Mouse (Mus musculus): ENCODE results near the gene Ncor1. TPM values are rescaled to one million over a fixed set of nuclear protein-coding genes. Genes with fewer than 3 reads are reported as not detected.
"Not testable (repeated sequence)": the region's sequence is repeated elsewhere in the genome, so short reads cannot be mapped to it uniquely, and the experiment has no call there.

Ncor1 gene
- polyA plus RNA-seq, 1 experiment from 2014 or later, result 134 TPM

DNA sequence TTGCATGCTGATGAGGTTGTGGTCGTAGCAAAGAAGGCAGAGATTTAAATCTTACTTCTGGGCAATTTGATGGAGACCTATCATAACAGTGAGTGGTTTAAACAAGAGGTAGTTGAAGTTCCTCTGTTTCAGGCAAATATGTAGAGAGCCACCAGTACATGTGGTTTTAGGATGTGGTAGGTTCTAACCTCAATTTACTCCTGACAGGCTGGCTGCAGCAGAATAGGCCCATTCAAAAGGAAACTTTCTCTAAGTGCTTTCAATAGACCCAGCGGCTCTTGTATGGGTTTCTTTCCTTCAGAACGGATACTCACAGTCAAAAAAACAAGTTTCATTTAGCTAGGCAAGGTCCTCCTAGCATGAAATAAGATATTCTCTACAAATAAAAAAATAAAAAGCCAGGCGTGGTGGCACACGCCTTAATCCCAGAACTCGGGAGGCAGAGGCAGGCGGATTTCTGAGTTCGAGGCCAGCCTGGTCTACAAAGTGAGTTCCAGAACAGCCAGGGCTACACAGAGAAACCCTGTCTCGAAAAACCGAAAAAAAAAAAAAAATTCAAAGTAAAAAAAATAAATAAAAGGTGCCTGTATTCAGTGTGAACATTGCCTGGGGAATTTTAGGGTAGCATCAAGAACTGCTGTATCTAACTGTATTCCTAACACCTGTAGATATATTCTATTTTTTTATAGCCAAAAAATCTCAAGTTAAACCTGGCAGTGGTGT lies 70.6 kb downstream of the Ncor1 start:
- Histone ChIP-seq H3K4me1 (no peaks in the 10 kb centered on the region), H3K36me3 (peaks cover 63% of the 10 kb centered on the region), H3K9me3 (no peaks in the 10 kb centered on the region), H3K4me3 (no peak overlapping the region), H3K27me3 (ENCODE audit: insufficient read depth, poor library complexity, severe bottlenecking) (no peaks in the 10 kb centered on the region), H3K27ac (no peak overlapping the region)
- no peak for DNase-seq (ENCODE audit: low spot score)
- 91% methylated on average over 10 of the region's 10 CpGs for WGBS

DNA sequence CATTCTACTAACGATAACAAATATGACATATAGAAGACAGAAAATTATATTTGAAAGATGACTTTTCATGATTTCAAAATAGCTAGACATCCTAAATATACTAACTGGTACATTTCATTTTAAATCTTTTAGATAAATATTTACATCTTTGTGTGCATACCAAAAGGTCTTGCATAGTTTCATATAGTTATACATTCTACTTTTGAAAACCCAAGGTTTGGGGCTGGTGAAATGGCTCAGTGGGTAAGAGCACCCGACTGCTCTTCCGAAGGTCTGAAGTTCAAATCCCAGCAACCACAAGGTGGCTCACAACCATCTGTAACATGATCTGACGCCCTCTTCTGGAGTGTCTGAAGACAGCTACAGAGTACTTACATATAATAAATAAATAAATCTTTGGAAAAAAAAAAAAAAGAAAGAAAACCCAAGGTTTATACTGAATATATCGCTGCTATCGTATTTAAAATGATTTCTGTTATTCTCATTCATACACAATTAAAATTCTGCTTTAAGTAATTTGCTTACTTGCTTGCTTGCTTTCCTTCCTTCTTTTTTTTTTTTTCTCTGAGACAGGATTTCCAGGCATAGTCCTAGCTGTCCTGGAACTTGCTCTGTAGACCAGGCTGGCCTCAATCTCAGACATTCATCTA lies 81.0 kb downstream of the Ncor1 start:
- not testable (repeated sequence) for H3K9me3 ChIP-seq; H3K27ac ChIP-seq; DNase-seq (ENCODE audit: low spot score); H3K27me3 ChIP-seq (ENCODE audit: insufficient read depth, poor library complexity, severe bottlenecking); H3K4me1 ChIP-seq; H3K4me3 ChIP-seq
- H3K36me3 ChIP-seq, result peaks cover 65% of the 10 kb centered on the region
- WGBS, result 87% methylated on average over 6 of the region's 6 CpGs

DNA sequence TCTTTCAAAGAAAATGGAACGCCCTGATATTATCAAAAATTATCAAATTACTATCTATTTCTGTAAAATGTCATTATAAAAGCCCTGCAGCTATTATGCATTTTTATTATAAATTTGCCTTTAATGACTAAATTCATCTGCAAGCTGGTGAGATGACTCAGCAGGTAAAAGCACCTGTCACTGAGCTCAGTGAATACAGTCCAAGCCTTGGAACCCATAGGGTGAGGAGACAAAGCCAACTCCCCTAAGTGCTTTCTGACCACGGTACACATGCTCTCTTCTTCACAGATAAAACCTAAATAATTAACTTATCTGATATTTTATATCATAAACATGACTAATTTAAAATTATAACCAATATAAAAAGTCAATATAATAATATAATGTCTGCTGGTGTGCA lies 86.6 kb downstream of the Ncor1 start:
- 95% methylated on average over 2 of the region's 2 CpGs for WGBS
- no peaks in the 10 kb centered on the region for H3K27me3 ChIP-seq (ENCODE audit: insufficient read depth, poor library complexity, severe bottlenecking)
- H3K27ac ChIP-seq, result no peak overlapping the region
- H3K9me3 ChIP-seq, result no peaks in the 10 kb centered on the region
- no peak for DNase-seq (ENCODE audit: low spot score)
- H3K4me1 ChIP-seq, result no peaks in the 10 kb centered on the region
- H3K4me3 ChIP-seq, result no peak overlapping the region
- H3K36me3 ChIP-seq, result peaks cover 70% of the 10 kb centered on the region

DNA sequence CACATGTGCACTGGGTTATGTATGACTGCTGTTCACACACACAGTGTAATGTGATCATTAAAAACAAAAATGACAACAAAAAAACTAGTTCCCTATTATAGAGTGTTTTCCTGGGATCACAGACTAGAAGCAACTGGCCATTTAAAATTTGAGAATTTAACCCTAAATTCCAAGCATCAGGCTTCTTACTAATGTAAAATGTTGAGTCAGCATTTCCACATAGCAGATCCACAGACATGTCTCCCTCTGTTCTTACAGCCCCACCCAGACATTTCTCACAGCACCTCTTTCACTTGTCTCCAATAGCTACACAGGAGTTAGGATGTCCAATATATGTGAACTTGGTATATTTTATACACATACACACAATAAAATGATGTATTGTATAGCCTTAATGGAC lies 88.4 kb downstream of the Ncor1 start:
- no peak overlapping the region for H3K4me3 ChIP-seq
- no peak for DNase-seq (ENCODE audit: low spot score)
- no peaks in the 10 kb centered on the region for H3K4me1 ChIP-seq
- no peaks in the 10 kb centered on the region for H3K9me3 ChIP-seq
- H3K27me3 ChIP-seq (ENCODE audit: insufficient read depth, poor library complexity, severe bottlenecking), result no peaks in the 10 kb centered on the region
- H3K36me3 ChIP-seq, result peaks cover 79% of the 10 kb centered on the region
- H3K27ac ChIP-seq, result no peak overlapping the region

DNA sequence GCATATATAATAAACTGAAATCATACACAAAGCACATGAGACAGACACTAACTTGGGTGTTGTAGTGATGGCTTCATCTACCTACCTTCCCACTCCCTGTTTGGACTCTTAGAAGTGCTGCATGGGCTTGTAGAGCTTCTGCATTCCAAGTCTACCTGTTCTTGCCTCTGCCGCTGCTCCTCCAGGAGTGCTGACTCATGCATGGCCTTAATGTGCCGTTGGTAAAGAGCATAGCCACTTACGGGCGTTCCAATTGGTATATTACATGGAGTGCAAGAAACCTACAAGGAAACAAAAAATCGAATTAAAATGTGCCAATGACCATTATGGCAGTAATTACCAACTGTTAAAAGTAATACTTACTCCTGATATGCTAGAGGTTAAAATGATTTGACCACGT lies 91.5 kb downstream of the Ncor1 start:
- Histone ChIP-seq H3K4me1 (no peaks in the 10 kb centered on the region), H3K27me3 (ENCODE audit: insufficient read depth, poor library complexity, severe bottlenecking) (no peaks in the 10 kb centered on the region), H3K36me3 (peaks cover 66% of the 10 kb centered on the region), H3K27ac (no peak overlapping the region), H3K4me3 (no peak overlapping the region), H3K9me3 (no peaks in the 10 kb centered on the region)
- 86% methylated on average over 6 of the region's 6 CpGs for WGBS
- DNase-seq (ENCODE audit: low spot score), result no peak

DNA sequence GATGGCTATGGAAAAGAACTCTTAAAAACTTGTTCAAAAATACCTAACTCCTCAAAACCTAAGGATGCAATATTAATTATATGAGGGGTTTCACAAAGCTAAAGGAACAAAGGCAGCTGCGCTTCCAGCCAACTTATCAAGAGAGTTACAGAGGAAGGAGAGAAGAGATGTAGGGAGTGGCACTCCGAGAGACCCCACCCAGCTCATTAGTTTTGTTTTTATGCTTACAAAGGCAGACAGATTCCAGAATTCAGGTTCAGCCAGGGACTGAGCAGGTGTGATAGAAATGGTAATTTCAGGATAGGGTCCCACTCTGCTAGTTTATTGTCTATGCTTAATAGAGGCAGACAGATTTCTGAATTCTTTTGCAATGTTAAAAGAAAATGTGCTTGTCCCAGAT lies 103.1 kb downstream of the Ncor1 start:
- no peak overlapping the region for H3K4me3 ChIP-seq
- H3K36me3 ChIP-seq, result peaks cover 79% of the 10 kb centered on the region
- WGBS, result 91% methylated on average over 2 of the region's 2 CpGs
- H3K9me3 ChIP-seq, result no peaks in the 10 kb centered on the region
- no peak overlapping the region for H3K27ac ChIP-seq
- no peak for DNase-seq (ENCODE audit: low spot score)
- H3K4me1 ChIP-seq, result no peaks in the 10 kb centered on the region
- H3K27me3 ChIP-seq (ENCODE audit: insufficient read depth, poor library complexity, severe bottlenecking), result no peaks in the 10 kb centered on the region

DNA sequence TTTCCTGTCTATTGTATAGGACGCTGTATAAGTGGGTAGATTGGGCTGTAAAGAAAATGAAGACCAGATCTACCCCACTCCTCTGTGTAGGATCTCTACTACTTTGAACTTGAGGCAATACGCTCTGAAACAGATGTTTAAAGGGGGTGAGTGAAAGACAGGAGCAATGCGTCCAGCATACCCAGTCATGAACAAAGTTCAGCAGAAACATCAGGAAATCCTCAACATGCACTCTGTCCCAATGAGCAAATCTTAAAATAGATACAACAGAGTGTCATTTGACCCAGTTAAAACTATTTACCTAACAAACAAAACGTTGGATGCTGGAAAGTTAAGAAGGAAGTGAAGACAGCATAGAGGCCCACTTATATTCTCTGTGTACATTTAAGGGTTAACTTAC lies 106.4 kb downstream of the Ncor1 start:
- no peak overlapping the region for H3K4me3 ChIP-seq
- H3K27ac ChIP-seq, result no peak overlapping the region
- 90% methylated on average over 4 of the region's 4 CpGs for WGBS
- H3K27me3 ChIP-seq (ENCODE audit: insufficient read depth, poor library complexity, severe bottlenecking), result no peaks in the 10 kb centered on the region
- H3K4me1 ChIP-seq, result no peaks in the 10 kb centered on the region
- no peaks in the 10 kb centered on the region for H3K9me3 ChIP-seq
- peaks cover 89% of the 10 kb centered on the region for H3K36me3 ChIP-seq
- no peak for DNase-seq (ENCODE audit: low spot score)

DNA sequence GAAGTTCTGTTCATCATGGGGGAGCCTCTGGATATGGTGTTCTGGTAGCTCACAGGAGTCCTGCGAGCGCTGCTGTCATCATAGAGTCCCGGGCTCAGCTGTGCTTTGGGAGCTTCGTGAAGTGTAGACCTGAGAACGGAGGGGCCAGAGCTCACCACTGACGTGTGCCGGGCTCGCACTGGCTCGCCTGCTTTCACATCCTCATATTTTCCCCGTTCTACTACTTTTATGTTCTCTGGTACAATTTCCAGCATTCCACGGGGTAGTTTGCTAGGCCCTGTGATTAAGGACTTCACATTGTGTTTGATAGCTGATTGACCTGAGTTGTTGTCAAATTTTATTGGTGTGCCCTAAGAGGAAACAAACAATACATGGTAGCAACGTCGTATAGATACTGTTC lies 115.3 kb downstream of the Ncor1 start:
- DNase-seq (ENCODE audit: low spot score), result no peak
- 94% methylated on average over 13 of the region's 13 CpGs for WGBS
- H3K27ac ChIP-seq, result no peak overlapping the region
- peaks cover 84% of the 10 kb centered on the region for H3K36me3 ChIP-seq
- no peaks in the 10 kb centered on the region for H3K9me3 ChIP-seq
- H3K4me3 ChIP-seq, result no peak overlapping the region
- H3K27me3 ChIP-seq (ENCODE audit: insufficient read depth, poor library complexity, severe bottlenecking), result no peaks in the 10 kb centered on the region
- no peaks in the 10 kb centered on the region for H3K4me1 ChIP-seq

DNA sequence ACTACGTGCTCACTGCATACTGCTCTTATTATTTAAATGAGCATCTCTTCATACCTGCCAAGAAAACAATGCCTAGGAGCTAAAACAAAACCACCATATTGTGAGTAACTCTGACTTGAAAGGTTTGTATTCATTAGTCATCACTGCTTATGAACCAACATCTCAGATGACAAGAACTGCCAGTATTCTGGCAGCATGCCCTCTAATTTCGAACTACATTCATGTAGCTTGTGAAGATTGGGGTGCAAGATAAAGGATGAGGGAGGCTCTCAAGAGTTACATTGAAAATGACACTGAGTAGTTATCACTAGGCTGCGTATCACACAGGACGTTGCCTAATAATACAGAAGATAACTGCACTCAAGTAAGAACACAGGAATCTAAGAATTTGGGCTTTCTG lies 126.1 kb downstream of the Ncor1 start:
- WGBS, result 88% methylated on average over 4 of the region's 4 CpGs
- no peak for DNase-seq (ENCODE audit: low spot score)
- no peaks in the 10 kb centered on the region for H3K9me3 ChIP-seq
- no peak overlapping the region for H3K4me3 ChIP-seq
- no peaks in the 10 kb centered on the region for H3K27me3 ChIP-seq (ENCODE audit: insufficient read depth, poor library complexity, severe bottlenecking)
- H3K4me1 ChIP-seq, result no peaks in the 10 kb centered on the region
- no peak overlapping the region for H3K27ac ChIP-seq
- H3K36me3 ChIP-seq, result peaks cover 94% of the 10 kb centered on the region

DNA sequence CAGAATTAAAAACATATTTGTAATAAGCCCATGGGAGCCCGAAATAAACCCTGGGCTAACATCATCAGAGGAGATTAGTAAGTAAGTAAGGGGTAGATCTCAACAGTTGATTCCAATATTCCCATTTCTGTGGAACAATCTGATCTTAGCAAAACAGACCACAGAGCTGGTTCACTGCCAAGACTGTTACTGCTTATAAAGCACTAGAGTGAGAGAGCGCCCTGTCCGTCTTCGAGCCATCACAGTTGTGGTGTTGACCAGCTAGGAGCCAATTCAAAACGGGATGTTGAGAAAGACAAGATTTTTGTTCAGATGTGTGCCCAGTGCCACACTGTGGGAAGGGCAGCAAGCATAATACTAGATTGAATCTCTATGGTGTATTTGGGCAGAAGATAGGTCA lies 127.2 kb downstream of the Ncor1 start:
- peaks cover 94% of the 10 kb centered on the region for H3K36me3 ChIP-seq

DNA sequence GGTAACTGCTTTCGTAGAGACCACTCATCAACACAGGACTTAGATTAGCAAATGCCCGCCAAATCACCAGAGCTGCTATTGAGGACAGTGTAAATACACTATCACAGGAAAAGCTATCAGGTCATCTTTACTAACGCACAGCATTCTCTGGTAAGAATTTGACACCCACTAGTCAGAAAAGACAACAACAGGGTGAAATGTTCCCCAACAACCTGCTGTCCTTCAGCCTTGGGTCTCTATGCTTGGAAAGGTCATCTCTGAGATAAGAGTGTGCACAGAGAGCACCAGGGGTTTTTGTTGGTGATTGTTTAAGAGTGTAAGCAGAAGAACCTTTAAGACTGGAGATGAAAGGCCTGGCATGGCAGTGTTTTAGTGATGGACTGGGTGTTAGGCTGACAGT lies 134.7 kb downstream of the Ncor1 start:
- WGBS, result 46% methylated on average over 3 of the region's 3 CpGs
- DNase-seq (ENCODE audit: low spot score), result no peak
- H3K27ac ChIP-seq, result no peak overlapping the region
- H3K36me3 ChIP-seq, result peaks cover 95% of the 10 kb centered on the region
- H3K27me3 ChIP-seq (ENCODE audit: insufficient read depth, poor library complexity, severe bottlenecking), result no peaks in the 10 kb centered on the region
- no peaks in the 10 kb centered on the region for H3K4me1 ChIP-seq
- H3K4me3 ChIP-seq, result no peak overlapping the region
- no peaks in the 10 kb centered on the region for H3K9me3 ChIP-seq

More for the DNA sequence above, 127.2 kb downstream of the Ncor1 start:
- no peaks in the 10 kb centered on the region for H3K9me3 ChIP-seq
- no peak for DNase-seq (ENCODE audit: low spot score)
- H3K27me3 ChIP-seq (ENCODE audit: insufficient read depth, poor library complexity, severe bottlenecking), result no peaks in the 10 kb centered on the region
- H3K27ac ChIP-seq, result no peak overlapping the region
- H3K4me3 ChIP-seq, result no peak overlapping the region
- H3K4me1 ChIP-seq, result no peaks in the 10 kb centered on the region
- 94% methylated on average over 5 of the region's 5 CpGs for WGBS

DNA sequence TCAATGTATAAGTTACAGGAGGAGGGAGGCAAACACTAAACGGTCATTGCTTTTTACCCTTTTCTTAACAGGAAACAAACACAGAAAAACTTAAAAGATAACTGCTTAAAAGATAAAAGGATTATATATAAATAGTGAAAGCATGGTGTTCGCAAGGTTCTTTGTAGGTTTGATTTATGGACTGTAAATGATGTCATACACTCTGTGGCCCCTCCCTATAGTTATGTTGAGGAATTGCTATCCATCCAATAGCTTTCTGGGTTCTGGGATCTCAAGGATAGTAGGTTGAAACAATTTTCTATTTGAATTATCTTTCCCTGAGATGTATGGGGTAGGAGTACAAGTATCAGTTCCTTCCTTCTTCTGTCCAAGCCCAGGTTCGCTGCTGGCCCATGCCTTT lies 138.2 kb downstream of the Ncor1 start:
- Histone ChIP-seq H3K4me1 (no peaks in the 10 kb centered on the region), H3K27me3 (ENCODE audit: insufficient read depth, poor library complexity, severe bottlenecking) (no peaks in the 10 kb centered on the region), H3K4me3 (no peak overlapping the region), H3K9me3 (no peaks in the 10 kb centered on the region), H3K27ac (no peak overlapping the region), H3K36me3 (peaks cover 93% of the 10 kb centered on the region)
- 93% methylated on average over 3 of the region's 3 CpGs for WGBS
- no peak for DNase-seq (ENCODE audit: low spot score)

DNA sequence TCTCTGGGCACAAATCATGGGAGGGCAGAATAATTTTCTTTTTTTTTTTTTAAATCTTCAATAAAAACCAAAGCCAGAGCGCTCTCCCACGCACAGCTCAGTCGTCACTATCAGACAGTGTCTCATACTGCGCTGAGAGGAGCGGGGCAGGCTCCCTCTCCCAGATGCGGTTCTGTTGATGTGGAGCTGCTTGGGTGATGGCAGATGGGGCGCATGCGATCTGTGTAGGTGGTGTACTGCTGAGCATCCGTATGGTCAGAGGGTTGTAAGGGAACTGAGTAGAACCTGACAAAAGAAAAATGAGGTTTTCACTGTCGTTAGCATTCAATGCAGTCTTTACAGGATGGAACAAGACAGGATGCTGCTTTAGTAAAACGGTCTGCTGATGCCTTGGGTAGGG lies 140.6 kb downstream of the Ncor1 start:
- no peak for DNase-seq (ENCODE audit: low spot score)
- no peaks in the 10 kb centered on the region for H3K27me3 ChIP-seq (ENCODE audit: insufficient read depth, poor library complexity, severe bottlenecking)
- 85% methylated on average over 11 of the region's 11 CpGs for WGBS
- H3K36me3 ChIP-seq, result peaks cover 94% of the 10 kb centered on the region
- no peaks in the 10 kb centered on the region for H3K9me3 ChIP-seq
- H3K4me1 ChIP-seq, result no peaks in the 10 kb centered on the region
- no peak overlapping the region for H3K4me3 ChIP-seq
- no peak overlapping the region for H3K27ac ChIP-seq

DNA sequence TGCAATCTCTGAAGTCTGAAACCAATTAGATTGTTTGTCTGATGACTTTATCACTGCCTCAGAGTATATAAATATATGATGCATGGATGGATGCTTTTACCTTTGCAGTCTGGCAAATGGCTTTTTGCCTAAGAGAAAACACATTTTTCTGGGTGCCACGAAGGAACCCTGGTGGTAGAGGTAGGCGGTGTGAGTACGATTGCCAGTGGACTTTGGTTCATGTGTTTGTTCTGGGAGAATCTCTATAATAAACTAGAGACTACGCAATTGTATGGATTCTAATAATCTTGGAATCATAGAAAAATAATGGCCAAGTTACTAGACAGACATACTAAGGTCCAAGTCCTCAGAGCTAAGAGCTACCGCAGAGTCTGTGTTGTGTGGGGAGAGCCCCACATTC lies 143.4 kb downstream of the Ncor1 start:
- DNase-seq (ENCODE audit: low spot score), result no peak
- peaks cover 85% of the 10 kb centered on the region for H3K36me3 ChIP-seq
- WGBS, result 93% methylated on average over 5 of the region's 5 CpGs

More for the DNA sequence above, 143.4 kb downstream of the Ncor1 start:
- Histone ChIP-seq H3K9me3 (no peaks in the 10 kb centered on the region), H3K4me3 (no peak overlapping the region), H3K27me3 (ENCODE audit: insufficient read depth, poor library complexity, severe bottlenecking) (no peaks in the 10 kb centered on the region), H3K4me1 (no peaks in the 10 kb centered on the region), H3K27ac (no peak overlapping the region)

Data from heart, embryonic 10.5 days (tissue).